Mouse (Mus musculus) MEL (cell line): ENCODE data around the gene H2al1b. TPM values are rescaled to one million over a fixed set of nuclear protein-coding genes. Genes with fewer than 3 reads are reported as not detected.

ENCODE experiments used
- DNase-seq: peaks from one replicate; pipeline ENCODE4 v3.0.0; 2011; ENCODE audit warnings: low read depth, low spot score
- H3K27ac ChIP-seq: 2 replicates; pipeline ENCODE4 v1.5.1; 2012; ENCODE audit warnings: low read depth, mild to moderate bottlenecking, control low read depth, low read length, moderate library complexity; ENCODE audit not compliant: control insufficient read depth
- H3K27me3 ChIP-seq, 2 experiments: fragments of 150-350 bp in 1 of 2; sonication (generic) in 1 of 2; 2 replicates each; pipeline ENCODE4 v1.6.1; 2012; ENCODE audit warnings: low read length in 2 of 2, mild to moderate bottlenecking in 2 of 2, improper control_type of control experiment in 1 of 2, moderate library complexity in 1 of 2; ENCODE audit not compliant: insufficient read depth in 2 of 2, control insufficient read depth in 1 of 2
- H3K36me3 ChIP-seq, 2 experiments: 2 replicates each; pipeline ENCODE4 v1.6.1; 2012 to 2014; ENCODE audit warnings: low read length in 2 of 2, improper control_type of control experiment in 1 of 2, inconsistent platforms in 1 of 2, mild to moderate bottlenecking in 1 of 2; ENCODE audit not compliant: insufficient read depth in 2 of 2, control insufficient read depth in 1 of 2
- H3K4me1 ChIP-seq, 2 experiments: fragments of 150-350 bp in 1 of 2; sonication (generic) in 1 of 2; 2 replicates each; pipeline ENCODE4 v1.6.1; 2012; ENCODE audit warnings: low read length in 2 of 2, improper control_type of control experiment in 1 of 2, mild to moderate bottlenecking in 1 of 2; ENCODE audit not compliant: insufficient read depth in 2 of 2, control insufficient read depth in 1 of 2
- H3K4me3 ChIP-seq, 2 experiments: fragments of 150-350 bp in 1 of 2; sonication (generic) in 1 of 2; 2 replicates each; pipeline ENCODE4 v1.5.1; 2012; ENCODE audit warnings: low read depth in 2 of 2, low read length in 2 of 2, mild to moderate bottlenecking in 2 of 2, moderate library complexity in 2 of 2, control low read depth in 1 of 2, improper control_type of control experiment in 1 of 2; ENCODE audit not compliant: control insufficient read depth in 1 of 2, insufficient read depth in 1 of 2
- H3K79me2 ChIP-seq: 2 replicates; pipeline ENCODE4 v1.6.1; 2012; ENCODE audit warnings: mild to moderate bottlenecking, low read length, moderate library complexity; ENCODE audit not compliant: control insufficient read depth, poor library complexity, insufficient read depth
- H3K9ac ChIP-seq: 2 replicates; pipeline ENCODE4 v1.6.1; 2012; ENCODE audit warnings: low read depth, mild to moderate bottlenecking, control low read depth, low read length, moderate library complexity; ENCODE audit not compliant: control insufficient read depth, poor library complexity, severe bottlenecking
- H3K9me3 ChIP-seq: fragments of 150-350 bp; sonication (generic); replicated peaks from 2 replicates; pipeline ENCODE4 v1.6.1; 2012; ENCODE audit warnings: mild to moderate bottlenecking, low read length, improper control_type of control experiment, moderate library complexity; ENCODE audit not compliant: insufficient read depth
- BHLHE40 ChIP-seq: IDR thresholded peaks from 2 replicates; pipeline ENCODE4 v1.6.1; 2012; ENCODE audit warnings: low read depth, mild to moderate bottlenecking, inconsistent platforms, low read length, improper control_type of control experiment, borderline replicate concordance
- CHD1 ChIP-seq: IDR thresholded peaks from 2 replicates; pipeline ENCODE4 v1.6.1; 2012; ENCODE audit warnings: low read depth, mild to moderate bottlenecking, inconsistent platforms, low read length, improper control_type of control experiment
- ELF1 ChIP-seq: IDR thresholded peaks from 2 replicates; pipeline ENCODE4 v1.6.1; 2014; ENCODE audit warnings: low read depth, mild to moderate bottlenecking, inconsistent platforms, low read length, improper control_type of control experiment, moderate library complexity
- EP300 ChIP-seq, 2 experiments: IDR thresholded peaks; 2 replicates each; pipeline ENCODE4 v1.6.1; 2011; ENCODE audit warnings: improper control_type of control experiment in 2 of 2, low read length in 2 of 2, low read depth in 1 of 2, mild to moderate bottlenecking in 1 of 2
- ETS1 ChIP-seq: IDR thresholded peaks from 2 replicates; pipeline ENCODE4 v1.6.1; 2012; ENCODE audit warnings: low read depth, mild to moderate bottlenecking, inconsistent platforms, low read length, improper control_type of control experiment, moderate library complexity
- GABPA ChIP-seq: IDR thresholded peaks from 2 replicates; pipeline ENCODE4 v1.6.1; 2012; ENCODE audit warnings: low read depth, mild to moderate bottlenecking, inconsistent platforms, low read length, improper control_type of control experiment, moderate library complexity
- GATA1 ChIP-seq: IDR thresholded peaks from 2 replicates; pipeline ENCODE4 v1.6.1; 2011; ENCODE audit warnings: low read depth, low read length, improper control_type of control experiment
- MXI1 ChIP-seq: IDR thresholded peaks from 2 replicates; pipeline ENCODE4 v1.6.1; 2011; ENCODE audit warnings: mild to moderate bottlenecking, low read depth, low read length, improper control_type of control experiment
- MYB ChIP-seq: IDR thresholded peaks from 2 replicates; pipeline ENCODE4 v1.6.1; 2011; ENCODE audit warnings: mild to moderate bottlenecking, low read depth, low read length, improper control_type of control experiment
- POLR2A ChIP-seq, 2 experiments: IDR thresholded peaks; 2 replicates each; pipeline ENCODE4 v1.6.1; 2011 to 2012; ENCODE audit warnings: low read length in 2 of 2, mild to moderate bottlenecking in 2 of 2, control low read depth in 1 of 2, improper control_type of control experiment in 1 of 2, low read depth in 1 of 2, moderate library complexity in 1 of 2; ENCODE audit not compliant: control insufficient read depth in 1 of 2, insufficient read depth in 1 of 2, poor library complexity in 1 of 2
- POLR2AphosphoS2 ChIP-seq: IDR thresholded peaks from 2 replicates; pipeline ENCODE4 v1.6.1; 2011; ENCODE audit warnings: low read length, improper control_type of control experiment
- POLR2AphosphoS5 ChIP-seq: IDR thresholded peaks from 2 replicates; pipeline ENCODE4 v1.6.1; 2012; ENCODE audit warnings: low read depth, borderline replicate concordance, mild to moderate bottlenecking, inconsistent platforms, low read length, moderate library complexity, mixed read lengths
- SMC3 ChIP-seq: IDR thresholded peaks from 2 replicates; pipeline ENCODE4 v1.6.1; 2011; ENCODE audit warnings: low read depth, low read length, improper control_type of control experiment
- TAL1 ChIP-seq: IDR thresholded peaks from 2 replicates; pipeline ENCODE4 v1.6.1; 2012; ENCODE audit warnings: mild to moderate bottlenecking, inconsistent platforms, low read length, moderate library complexity, mixed read lengths
- TBP ChIP-seq: IDR thresholded peaks from 2 replicates; pipeline ENCODE4 v1.8.0; 2011; ENCODE audit warnings: low read depth, low read length, improper control_type of control experiment
- TCF12 ChIP-seq: IDR thresholded peaks from 2 replicates; pipeline ENCODE4 v1.6.1; 2014; ENCODE audit warnings: low read depth, mild to moderate bottlenecking, inconsistent platforms, low read length, improper control_type of control experiment, moderate library complexity
- USF1 ChIP-seq: IDR thresholded peaks from 2 replicates; pipeline ENCODE4 v1.6.1; 2014; ENCODE audit warnings: low read depth, mild to moderate bottlenecking, inconsistent platforms, low read length, improper control_type of control experiment, moderate library complexity
- USF2 ChIP-seq, 2 experiments: IDR thresholded peaks; 2 replicates each; pipeline ENCODE4 v1.6.1; 2011 to 2012; ENCODE audit warnings: improper control_type of control experiment in 2 of 2, low read length in 2 of 2, borderline replicate concordance in 1 of 2, inconsistent platforms in 1 of 2, low read depth in 1 of 2, mild to moderate bottlenecking in 1 of 2; ENCODE audit not compliant: insufficient read depth in 1 of 2
- ZC3H11A ChIP-seq: IDR thresholded peaks from 2 replicates; pipeline ENCODE4 v1.6.1; 2012; ENCODE audit warnings: low read depth, mild to moderate bottlenecking, inconsistent platforms, low read length, improper control_type of control experiment
- ZNF384 ChIP-seq: IDR thresholded peaks from 2 replicates; pipeline ENCODE4 v1.6.1; 2012; ENCODE audit warnings: low read depth, mild to moderate bottlenecking, inconsistent platforms, low read length, improper control_type of control experiment
- polyA plus RNA-seq, 2 experiments: library from polyadenylated mRNA; stranded (reverse) in 1 of 2; unstranded in 1 of 2; fragments of >175 nt in 1 of 2; fragments of >200 nt in 1 of 2; gene quantifications; 2 replicates each; pipeline versions ENCODE4 v1.2.1 to v1.2.4; 2012; ENCODE audit warnings: low replicate concordance in 2 of 2, low read depth in 1 of 2; ENCODE audit not compliant: insufficient read length in 2 of 2, insufficient read depth in 1 of 2, missing spikeins in 1 of 2
- total RNA-seq: library from RNA; depleted of rRNA; stranded (reverse); fragments of 300-350 nt; gene quantifications from 2 replicates; pipeline ENCODE4 v1.2.3, GENCODE M21; 2012

Gene H2al1b
- total and polyA plus RNA-seq, 3 experiments: not detected

DNA sequence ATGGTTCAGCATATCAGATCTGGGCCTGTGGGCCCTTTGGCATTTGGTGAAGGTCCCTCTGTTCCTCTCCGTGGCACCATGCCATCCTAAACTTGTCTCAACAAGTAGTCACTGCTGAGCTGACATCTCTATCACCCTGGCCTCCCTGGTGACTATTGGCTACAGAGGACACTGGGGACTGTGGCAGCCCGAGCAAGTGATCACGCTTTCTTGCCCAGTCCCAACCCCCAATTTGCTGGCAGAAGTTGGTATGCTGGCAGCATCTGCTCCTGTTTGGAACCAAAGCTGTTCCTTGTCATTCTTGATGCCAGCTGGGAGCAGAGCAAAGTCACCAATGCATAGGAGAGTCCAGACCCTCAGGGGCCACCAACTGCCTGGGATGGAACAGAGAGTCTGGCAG, 33.2 kb upstream of the H2al1b start:
- H3K9ac ChIP-seq: no peak overlapping the region
- TF ChIP-seq CHD1: no peak
- no peak for TF ChIP-seq USF1
- TF ChIP-seq POLR2A (IDR thresholded peaks at IDR 0.05; ENCODE audit: control insufficient read depth in 1 of 2, insufficient read depth in 1 of 2, low read depth in 1 of 2, low read length in 2 of 2, poor library complexity in 1 of 2): no peak
- no peak for TF ChIP-seq TAL1
- no peak for TF ChIP-seq GABPA
- no peak overlapping the region for H3K4me3 ChIP-seq
- H3K27ac ChIP-seq: no peak overlapping the region
- no peaks in the 10 kb centered on the region for H3K79me2 ChIP-seq
- H3K4me1 ChIP-seq: no peaks in the 10 kb centered on the region
- no peaks in the 10 kb centered on the region for H3K27me3 ChIP-seq
- no peak for DNase-seq
- H3K36me3 ChIP-seq: no peaks in the 10 kb centered on the region
- H3K9me3 ChIP-seq: no peaks in the 10 kb centered on the region

DNA sequence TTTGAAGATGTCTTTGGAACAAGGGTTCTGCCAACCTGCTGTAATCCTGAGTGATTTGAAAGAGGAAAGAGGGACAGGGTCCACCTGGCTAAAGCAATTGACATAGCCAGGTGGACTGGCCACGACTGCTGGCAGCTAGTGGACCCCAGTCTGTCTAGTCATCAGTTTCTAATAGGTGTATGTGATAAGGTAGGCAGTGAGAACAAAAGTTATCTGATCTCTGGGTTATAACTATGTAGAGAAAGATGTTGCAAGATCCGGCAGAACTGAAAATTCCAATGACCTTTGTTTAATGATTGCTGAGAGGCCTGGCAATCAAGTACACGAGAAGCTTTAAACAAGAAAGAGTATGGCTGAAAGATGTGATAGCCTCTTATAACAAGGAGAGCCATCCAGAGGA, 29.0 kb upstream of the H2al1b start:
- Histone ChIP-seq H3K9me3 (no peaks in the 10 kb centered on the region), H3K4me3 (no peak overlapping the region)

DNA sequence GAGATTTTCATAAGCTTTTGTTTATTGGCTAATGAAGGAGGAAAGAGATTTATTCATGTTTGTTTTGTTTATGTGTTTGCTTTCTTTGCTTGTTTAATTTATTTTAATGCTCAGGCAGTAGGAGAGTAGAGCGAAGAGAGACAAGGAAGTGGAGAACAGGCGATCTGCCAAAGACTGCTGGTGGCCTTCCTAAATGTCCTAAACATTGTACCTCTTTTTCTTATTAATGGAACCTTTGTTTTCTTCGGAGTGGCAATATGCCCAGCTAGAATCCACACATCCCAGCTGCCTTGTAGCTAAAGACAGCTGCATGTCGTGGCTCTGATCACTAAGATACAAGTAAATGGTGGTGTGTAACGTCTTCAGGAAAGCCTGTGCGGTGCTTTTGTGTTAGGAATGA, 25.1 kb upstream of the H2al1b start:
- no peak for DNase-seq
- H3K4me1 ChIP-seq: no peaks in the 10 kb centered on the region
- TF ChIP-seq MYB (no peak), TCF12 (no peak), POLR2AphosphoS5 (no peak), ELF1 (no peak), ZC3H11A (no peak), POLR2AphosphoS2 (no peak), USF2 (IDR thresholded peaks at IDR 0.05; ENCODE audit: borderline replicate concordance in 1 of 2, insufficient read depth in 1 of 2, low read depth in 1 of 2, low read length in 2 of 2) (no peak), ZNF384 (no peak)
- no peak overlapping the region for H3K27ac ChIP-seq
- H3K9ac ChIP-seq: no peak overlapping the region
- H3K79me2 ChIP-seq: no peaks in the 10 kb centered on the region
- no peaks in the 10 kb centered on the region for H3K9me3 ChIP-seq
- no peaks in the 10 kb centered on the region for H3K36me3 ChIP-seq
- H3K4me3 ChIP-seq: no peak overlapping the region
- H3K27me3 ChIP-seq: no peaks in the 10 kb centered on the region

More for the DNA sequence above, 29.0 kb upstream of the H2al1b start:
- H3K9ac ChIP-seq: no peak overlapping the region
- H3K79me2 ChIP-seq: no peaks in the 10 kb centered on the region
- no peaks in the 10 kb centered on the region for H3K27me3 ChIP-seq
- no peak for DNase-seq
- H3K4me1 ChIP-seq: no peaks in the 10 kb centered on the region
- H3K27ac ChIP-seq: no peak overlapping the region
- TF ChIP-seq USF2 (IDR thresholded peaks at IDR 0.05; ENCODE audit: borderline replicate concordance in 1 of 2, insufficient read depth in 1 of 2, low read depth in 1 of 2, low read length in 2 of 2) (no peak), GATA1 (no peak), POLR2A (IDR thresholded peaks at IDR 0.05; ENCODE audit: control insufficient read depth in 1 of 2, insufficient read depth in 1 of 2, low read depth in 1 of 2, low read length in 2 of 2, poor library complexity in 1 of 2) (no peak), POLR2AphosphoS5 (no peak), TAL1 (no peak), TBP (no peak), MXI1 (no peak), BHLHE40 (no peak), ETS1 (no peak), SMC3 (no peak), EP300 (IDR thresholded peaks at IDR 0.05; ENCODE audit: low read depth in 1 of 2, low read length in 2 of 2) (no peak)
- no peaks in the 10 kb centered on the region for H3K36me3 ChIP-seq
